Mouse (Mus musculus): Measurements from ENCODE around the gene Hmga2. TPM values are rescaled to one million over a fixed set of nuclear protein-coding genes. Genes with fewer than 3 reads are reported as not detected.
A peak's percentile ranks its signal among the peaks of the same experiment; 100 is the strongest.

Gene Hmga2
- polyA plus RNA-seq, 1 experiment from 2014 or later = 2.8 TPM

GRCm38 (mm10) chr10:120424015-120424414 lies 52.3 kb downstream of the Hmga2 start:
- Histone ChIP-seq H3K9ac (no peak overlapping the region), H3K4me3 (no peak overlapping the region), H3K9me3 (replicated peaks) (no peaks in the 10 kb centered on the region), H3K4me1 (replicated peaks) (peaks cover 52% of the 10 kb centered on the region), H3K36me3 (no peaks in the 10 kb centered on the region), H3K27ac (no peak overlapping the region), H3K4me2 (no peak overlapping the region), H3K27me3 (no peaks in the 10 kb centered on the region)
- WGBS = 17% methylated on average over 9 of the region's 9 CpGs
- no peak for ATAC-seq (replicated peaks; ENCODE audit: insufficient number of reproducible peaks, insufficient read depth, low FRiP score, low read depth)

GRCm38 (mm10) chr10:120423256-120423655 lies 53.0 kb downstream of the Hmga2 start:
- no peak overlapping the region for H3K4me2 ChIP-seq
- no peaks in the 10 kb centered on the region for H3K27me3 ChIP-seq
- no peaks in the 10 kb centered on the region for H3K9me3 ChIP-seq (replicated peaks)
- no peak overlapping the region for H3K9ac ChIP-seq
- H3K27ac ChIP-seq = peak overlapping the region; percentile 87
- H3K4me1 ChIP-seq (replicated peaks) = peaks cover 49% of the 10 kb centered on the region
- ATAC-seq (replicated peaks; ENCODE audit: insufficient number of reproducible peaks, insufficient read depth, low FRiP score, low read depth) = no peak
- WGBS = 72% methylated on average over 7 of the region's 7 CpGs
- no peaks in the 10 kb centered on the region for H3K36me3 ChIP-seq
- no peak overlapping the region for H3K4me3 ChIP-seq

DNA sequence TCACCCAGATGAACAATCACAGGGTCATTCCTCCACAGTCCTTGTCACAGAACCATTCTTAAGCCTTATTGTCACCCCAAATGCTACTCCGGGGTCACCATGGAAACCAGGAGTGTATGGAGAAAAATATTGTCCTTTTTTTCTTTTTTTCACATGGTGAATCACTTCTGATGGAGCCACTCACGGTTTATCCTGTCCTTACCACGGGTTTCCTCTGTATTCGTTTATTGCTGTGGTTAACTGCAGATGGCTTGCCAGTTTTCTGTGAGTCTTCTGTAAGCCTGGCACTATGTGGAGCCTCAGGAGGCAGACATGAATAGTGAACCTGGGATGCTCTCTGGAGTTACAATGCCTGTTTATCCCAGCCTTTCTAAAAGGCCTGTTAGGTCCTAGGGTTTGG lies 53.4 kb downstream of the Hmga2 start:
- Histone ChIP-seq H3K4me1 (replicated peaks) (peaks cover 52% of the 10 kb centered on the region), H3K9ac (no peak overlapping the region), H3K9me3 (replicated peaks) (no peaks in the 10 kb centered on the region), H3K27ac (peak overlapping the region; percentile 87), H3K27me3 (no peaks in the 10 kb centered on the region), H3K4me3 (no peak overlapping the region), H3K4me2 (0 out of 2 replicates have a peak overlapping the region, but pooled peaks have one; percentile 51), H3K36me3 (no peaks in the 10 kb centered on the region)
- 65% methylated on average over 4 of the region's 4 CpGs for WGBS
- no peak for ATAC-seq (replicated peaks; ENCODE audit: insufficient number of reproducible peaks, insufficient read depth, low FRiP score, low read depth)

GRCm38 (mm10) chr10:120422050-120422449 lies 54.2 kb downstream of the Hmga2 start:
- peak; percentile 91 for ATAC-seq (replicated peaks; ENCODE audit: insufficient number of reproducible peaks, insufficient read depth, low FRiP score, low read depth)
- Histone ChIP-seq H3K27ac (peak overlapping the region; percentile 87), H3K27me3 (no peaks in the 10 kb centered on the region), H3K4me2 (peak overlapping the region; percentile 51), H3K9ac (0 out of 2 replicates have a peak overlapping the region, but pooled peaks have one; percentile 1), H3K4me1 (replicated peaks) (peaks cover 60% of the 10 kb centered on the region), H3K9me3 (replicated peaks) (no peaks in the 10 kb centered on the region), H3K4me3 (no peak overlapping the region), H3K36me3 (no peaks in the 10 kb centered on the region)
- WGBS = 8% methylated on average over 10 of the region's 10 CpGs

- Histone ChIP-seq H3K4me2 (no peak overlapping the region), H3K9me3 (replicated peaks) (no peaks in the 10 kb centered on the region), H3K27ac (peak overlapping the region; percentile 70), H3K4me3 (no peak overlapping the region), H3K4me1 (replicated peaks) (peaks cover 66% of the 10 kb centered on the region), H3K27me3 (no peaks in the 10 kb centered on the region), H3K36me3 (no peaks in the 10 kb centered on the region), H3K9ac (no peak overlapping the region)
- WGBS = 73% methylated on average over 15 of the region's 15 CpGs
- ATAC-seq (replicated peaks; ENCODE audit: insufficient number of reproducible peaks, insufficient read depth, low FRiP score, low read depth) = no peak
These were observed 55.2 kb downstream of the Hmga2 start for GRCm38 (mm10) chr10:120420971-120421629.

DNA sequence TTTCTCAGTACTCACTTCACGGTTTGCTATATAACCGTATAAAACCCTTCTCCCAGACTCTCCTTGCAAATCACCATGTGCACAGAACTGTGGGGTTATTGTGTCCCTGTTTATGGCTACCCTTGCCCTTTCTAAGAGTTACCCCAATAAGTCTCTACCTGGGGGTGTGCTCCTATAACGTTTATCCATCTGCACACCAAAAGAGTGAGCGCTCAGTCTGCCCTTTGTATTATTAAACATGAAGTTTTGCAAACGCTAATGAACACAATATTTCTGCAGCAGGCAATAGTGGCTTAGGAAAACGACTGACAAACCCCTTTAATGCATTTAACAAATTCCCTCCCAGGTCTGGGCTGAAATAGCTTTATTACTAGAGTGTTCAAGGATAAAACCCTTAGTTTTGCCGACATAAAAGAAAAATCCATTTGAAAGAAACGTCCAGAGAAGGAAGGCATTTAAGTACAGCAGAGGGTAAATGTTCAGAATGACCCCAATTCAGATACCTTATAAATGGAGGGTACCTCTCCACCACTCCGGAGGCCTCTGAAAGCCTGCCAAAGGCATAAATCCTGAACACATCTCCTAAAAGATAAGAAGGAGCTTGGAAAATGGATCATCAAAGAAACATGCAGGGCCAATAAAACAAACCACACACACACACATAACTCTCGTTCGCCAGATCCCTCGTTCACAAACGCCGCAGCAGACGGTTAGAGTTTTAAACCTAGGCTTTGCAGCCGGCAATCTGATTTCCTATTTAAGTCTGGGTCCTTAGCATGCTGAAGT lies 57.3 kb downstream of the Hmga2 start:
- H3K36me3 ChIP-seq = no peaks in the 10 kb centered on the region
- H3K9me3 ChIP-seq (replicated peaks) = no peaks in the 10 kb centered on the region
- no peak for ATAC-seq (replicated peaks; ENCODE audit: insufficient number of reproducible peaks, insufficient read depth, low FRiP score, low read depth)
- H3K9ac ChIP-seq = no peak overlapping the region
- H3K4me2 ChIP-seq = no peak overlapping the region
- H3K27me3 ChIP-seq = no peaks in the 10 kb centered on the region
- peaks cover 54% of the 10 kb centered on the region for H3K4me1 ChIP-seq (replicated peaks)
- H3K27ac ChIP-seq = no peak overlapping the region
- 61% methylated on average over 16 of the region's 16 CpGs for WGBS
- H3K4me3 ChIP-seq = no peak overlapping the region

GRCm38 (mm10) chr10:120418211-120418610 lies 58.1 kb downstream of the Hmga2 start:
- no peak overlapping the region; the same call in 1 of the 2 replicates for H3K4me2 ChIP-seq
- ATAC-seq (replicated peaks; ENCODE audit: insufficient number of reproducible peaks, insufficient read depth, low FRiP score, low read depth) = no peak
- no peak overlapping the region for H3K4me3 ChIP-seq
- 76% methylated on average over 7 of the region's 7 CpGs for WGBS
- no peaks in the 10 kb centered on the region for H3K27me3 ChIP-seq
- 0 out of 2 replicates have a peak overlapping the region, but pooled peaks have one; percentile 66 for H3K27ac ChIP-seq
- H3K9ac ChIP-seq = no peak overlapping the region
- H3K36me3 ChIP-seq = no peaks in the 10 kb centered on the region
- peaks cover 49% of the 10 kb centered on the region for H3K4me1 ChIP-seq (replicated peaks)
- no peaks in the 10 kb centered on the region for H3K9me3 ChIP-seq (replicated peaks)

- Histone ChIP-seq H3K4me1 (replicated peaks) (peaks cover 43% of the 10 kb centered on the region), H3K9ac (no peak overlapping the region), H3K27me3 (no peaks in the 10 kb centered on the region), H3K9me3 (replicated peaks) (no peaks in the 10 kb centered on the region), H3K36me3 (no peaks in the 10 kb centered on the region), H3K4me2 (peak overlapping the region; percentile 42), H3K27ac (peak overlapping the region; percentile 66), H3K4me3 (no peak overlapping the region)
- WGBS = 16% methylated on average over 7 of the region's 7 CpGs
- ATAC-seq (replicated peaks; ENCODE audit: insufficient number of reproducible peaks, insufficient read depth, low FRiP score, low read depth) = no peak; the same call in 1 of the 2 replicates
These were observed 58.7 kb downstream of the Hmga2 start for GRCm38 (mm10) chr10:120417488-120418118.

DNA sequence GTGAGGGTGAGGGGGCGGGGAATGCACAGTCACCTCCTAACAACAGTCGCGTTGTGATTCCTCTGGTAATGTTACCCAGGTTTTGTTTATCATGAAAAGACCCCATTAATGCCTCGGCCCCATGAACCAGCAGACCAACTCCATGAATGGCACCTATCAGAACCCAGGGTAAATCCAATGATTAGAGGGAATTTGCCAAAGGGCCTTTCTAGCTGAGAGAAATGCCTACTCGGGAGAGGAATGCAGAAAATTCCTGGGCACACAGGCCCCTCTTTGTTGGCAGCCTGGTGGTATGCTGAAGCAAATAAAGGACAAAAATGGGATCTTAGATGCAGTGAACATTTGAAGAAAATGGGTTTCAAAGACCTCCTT lies 59.2 kb downstream of the Hmga2 start:
- H3K4me3 ChIP-seq = no peak overlapping the region
- H3K27me3 ChIP-seq = no peaks in the 10 kb centered on the region
- peaks cover 38% of the 10 kb centered on the region for H3K4me1 ChIP-seq (replicated peaks)
- H3K9ac ChIP-seq = no peak overlapping the region
- H3K4me2 ChIP-seq = no peak overlapping the region
- H3K27ac ChIP-seq = peak overlapping the region; percentile 15; the same call in 1 of the 2 replicates
- ATAC-seq (replicated peaks; ENCODE audit: insufficient number of reproducible peaks, insufficient read depth, low FRiP score, low read depth) = no peak
- H3K9me3 ChIP-seq (replicated peaks) = no peaks in the 10 kb centered on the region
- H3K36me3 ChIP-seq = no peaks in the 10 kb centered on the region
- WGBS = 43% methylated on average over 5 of the region's 5 CpGs

GRCm38 (mm10) chr10:120416628-120417027 lies 59.6 kb downstream of the Hmga2 start:
- no peaks in the 10 kb centered on the region for H3K27me3 ChIP-seq
- H3K4me1 ChIP-seq (replicated peaks) = peaks cover 36% of the 10 kb centered on the region
- 81% methylated on average over 12 of the region's 12 CpGs for WGBS

DNA sequence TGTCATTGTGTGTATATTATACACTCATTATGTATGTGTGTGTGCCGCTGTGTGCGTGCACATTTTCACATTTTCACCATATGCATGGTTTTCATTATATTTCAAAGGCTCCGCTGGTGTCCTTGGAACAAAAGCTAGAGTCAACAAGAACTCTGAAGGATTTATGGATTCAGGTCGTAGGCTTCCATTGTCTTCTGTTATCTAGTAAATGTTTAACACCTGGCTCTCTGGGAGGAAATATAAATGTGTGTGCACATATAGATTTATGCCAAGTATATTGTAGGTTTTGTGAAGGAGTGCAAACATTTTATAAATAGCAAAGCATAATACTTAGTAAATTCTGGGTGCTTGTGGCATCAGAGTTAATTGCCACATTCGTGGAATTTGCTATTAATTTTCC lies 64.1 kb downstream of the Hmga2 start:
- no peak overlapping the region for H3K27ac ChIP-seq
- H3K4me1 ChIP-seq (replicated peaks) = peaks cover 14% of the 10 kb centered on the region
- H3K4me3 ChIP-seq = no peak overlapping the region
- H3K27me3 ChIP-seq = no peaks in the 10 kb centered on the region
- ATAC-seq (replicated peaks; ENCODE audit: insufficient number of reproducible peaks, insufficient read depth, low FRiP score, low read depth) = no peak
- 83% methylated on average over 5 of the region's 5 CpGs for WGBS
- H3K9ac ChIP-seq = no peak overlapping the region
- no peaks in the 10 kb centered on the region for H3K9me3 ChIP-seq (replicated peaks)
- H3K36me3 ChIP-seq = no peaks in the 10 kb centered on the region
- H3K4me2 ChIP-seq = no peak overlapping the region

More at GRCm38 (mm10) chr10:120416628-120417027, 59.6 kb downstream of the Hmga2 start:
- H3K36me3 ChIP-seq = no peaks in the 10 kb centered on the region
- H3K9ac ChIP-seq = no peak overlapping the region
- H3K4me2 ChIP-seq = no peak overlapping the region
- ATAC-seq (replicated peaks; ENCODE audit: insufficient number of reproducible peaks, insufficient read depth, low FRiP score, low read depth) = no peak
- H3K9me3 ChIP-seq (replicated peaks) = no peaks in the 10 kb centered on the region
- no peak overlapping the region for H3K4me3 ChIP-seq
- no peak overlapping the region for H3K27ac ChIP-seq

Measured in heart, embryonic 15.5 days (tissue).